Mouse (Mus musculus): Measurements from ENCODE around the gene Add3. TPM values are rescaled to one million over a fixed set of nuclear protein-coding genes. Genes with fewer than 3 reads are reported as not detected.

Gene Add3
- total RNA-seq (2021) = 10 to 100 TPM; 45.2 to 48.6 TPM

DNA sequence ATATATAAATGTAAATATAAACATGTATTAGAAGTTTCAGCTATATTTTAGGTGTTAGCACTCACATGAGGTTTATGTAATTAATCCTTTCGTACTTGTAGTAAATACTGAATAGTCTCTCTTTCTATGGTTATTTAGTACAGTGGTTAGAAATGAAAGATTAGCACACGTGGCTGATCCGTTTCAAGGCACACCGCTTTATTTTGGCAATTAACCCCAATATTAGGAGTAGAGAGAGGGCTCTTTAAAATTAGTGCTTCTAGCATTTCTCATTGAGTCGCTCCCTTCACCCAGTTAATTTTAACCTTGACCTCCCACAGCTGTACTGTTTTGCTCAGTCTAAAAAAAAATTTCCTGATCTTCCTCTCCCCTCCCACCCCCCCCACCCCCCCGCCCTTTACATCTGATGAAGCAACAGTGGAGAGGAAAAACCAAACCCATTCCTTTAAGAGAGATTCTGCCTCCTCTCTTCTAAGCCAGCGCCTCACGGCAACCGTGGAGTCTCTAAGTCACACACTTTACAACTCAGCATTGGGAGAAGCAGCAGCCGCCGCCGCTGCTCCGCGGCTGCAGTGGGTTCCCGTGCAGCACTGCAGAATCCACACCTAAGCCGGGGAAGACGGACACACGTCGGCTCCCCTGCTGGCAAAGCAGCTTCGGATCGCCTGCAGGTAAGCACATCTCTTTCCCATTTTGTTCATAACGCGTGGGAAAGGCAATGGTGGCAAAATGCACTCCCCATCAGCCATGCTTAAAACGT, at the start of gene Add3:
Gene Add3 (plus strand): TSS at position 400 of the 760 bp plus-strand sequence.
- intact Hi-C loops (cut with DNase I) = loop anchor here (2.0 to 5.0 kb wide), 7 partner anchors 57 to 192 kb away; partner anchors contain the start of gene Mxi1

GRCm38 (mm10) chr19:53090677-53091076, 49.6 kb upstream of the Add3 start:
- DNase-seq = no peak
- intact Hi-C loops (cut with DNase I) = no loop called here

More for the DNA sequence above, at the start of gene Add3:
- DNase-seq = peak; percentile 56 to 76

- intact Hi-C loops (cut with DNase I) = no loop called here
Observed at GRCm38 (mm10) chr19:53092251-53092650, 48.0 kb upstream of the Add3 start.

DNA sequence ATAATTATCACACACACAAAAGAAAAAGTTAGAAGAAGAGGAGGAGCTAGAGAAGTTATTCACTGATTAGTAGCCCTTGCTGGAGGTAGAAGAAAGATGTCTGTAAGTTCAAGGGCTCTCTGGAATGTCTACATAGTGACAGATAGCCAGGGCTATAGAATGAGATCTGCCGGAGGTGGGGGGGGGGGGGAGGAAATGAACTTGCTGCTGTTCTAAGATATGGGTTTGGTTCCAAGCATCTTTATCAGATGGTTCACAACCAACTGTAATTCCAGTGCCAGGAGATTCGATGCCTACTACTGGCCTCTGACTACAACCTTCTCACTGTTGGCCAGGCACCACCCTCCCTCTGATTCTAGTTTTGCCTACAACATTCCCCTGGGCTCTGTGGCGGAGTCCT, 46.9 kb upstream of the Add3 start:
- DNase-seq = no peak
- intact Hi-C loops (cut with DNase I) = no loop called here

More at GRCm38 (mm10) chr19:53092251-53092650, 48.0 kb upstream of the Add3 start:
- no peak for DNase-seq

- intact Hi-C loops (cut with DNase I) = no loop called here
- no peak for DNase-seq
Observed at GRCm38 (mm10) chr19:53094684-53095083, 45.6 kb upstream of the Add3 start.

- DNase-seq = no peak
- intact Hi-C loops (cut with DNase I) = no loop called here
Observed at GRCm38 (mm10) chr19:53101374-53102300, 38.6 kb upstream of the Add3 start.

GRCm38 (mm10) chr19:53105374-53106090, 34.7 kb upstream of the Add3 start:
- intact Hi-C loops (cut with DNase I) = no loop called here

GRCm38 (mm10) chr19:53106952-53107351, 33.3 kb upstream of the Add3 start:
- intact Hi-C loops (cut with DNase I) = no loop called here

More at GRCm38 (mm10) chr19:53105374-53106090, 34.7 kb upstream of the Add3 start:
- DNase-seq = peak; percentile 49 to 63

GRCm38 (mm10) chr19:53107361-53108247, 32.6 kb upstream of the Add3 start:
- peak in 1 of 2 experiments; percentile 52 for DNase-seq
- intact Hi-C loops (cut with DNase I) = no loop called here

More at GRCm38 (mm10) chr19:53106952-53107351, 33.3 kb upstream of the Add3 start:
- peak in 1 of 2 experiments; percentile 35 for DNase-seq

DNA sequence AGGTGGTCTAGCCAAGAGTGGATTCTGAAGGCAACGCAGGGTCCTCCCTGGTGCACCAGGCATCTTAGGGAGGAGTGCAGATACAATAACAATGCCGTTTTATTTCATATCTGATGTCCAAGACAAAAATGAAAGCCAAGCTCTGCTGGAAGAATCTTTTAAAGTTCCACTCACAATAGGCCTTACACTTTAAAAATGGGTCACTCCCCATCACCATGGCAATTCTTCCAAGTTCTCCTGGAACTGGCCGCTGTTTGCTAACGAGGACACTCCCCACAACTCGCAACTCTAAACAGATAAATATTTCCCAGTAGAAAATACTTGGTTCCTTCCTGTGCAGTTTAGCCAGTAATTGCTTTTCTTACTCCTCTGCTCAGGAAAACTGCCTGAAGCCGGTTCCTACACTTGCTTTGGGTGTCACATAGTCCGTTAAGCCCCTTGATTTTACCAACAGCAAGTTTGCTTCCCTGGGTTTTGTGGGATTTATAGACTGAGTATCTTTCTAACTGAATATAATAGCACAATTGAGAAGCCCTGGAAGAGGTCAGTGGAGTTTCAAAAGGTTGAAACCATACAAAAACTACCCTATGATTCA, 28.1 kb upstream of the Add3 start:
- intact Hi-C loops (cut with DNase I) = no loop called here

DNA sequence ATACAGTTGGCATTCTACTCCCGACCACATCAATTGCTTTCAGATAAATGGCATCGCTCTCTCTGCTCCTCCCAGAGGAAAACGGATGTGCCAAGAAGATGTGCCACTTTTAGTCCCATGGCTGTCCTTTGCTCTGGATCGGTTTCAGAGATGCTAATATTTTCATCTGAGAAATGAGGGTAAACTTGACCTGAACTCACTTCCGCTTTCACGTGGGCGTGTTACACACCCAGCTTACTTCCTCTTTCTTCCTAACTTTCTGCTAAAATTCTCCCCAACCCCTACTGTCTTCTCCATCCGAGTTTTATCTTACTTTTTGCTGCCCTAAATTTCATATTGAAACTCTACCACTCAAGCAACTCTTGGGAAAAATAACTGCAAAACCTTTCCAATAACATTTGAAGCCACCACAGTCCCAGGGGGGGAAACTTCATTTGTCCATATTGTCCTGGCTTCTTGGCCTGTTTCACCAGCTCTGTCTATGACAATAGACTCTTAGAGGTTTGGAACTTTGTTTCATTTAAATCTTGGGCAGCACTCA, 20.9 kb upstream of the Add3 start:
- intact Hi-C loops (cut with DNase I) = no loop called here
- no peak for DNase-seq

More for the DNA sequence above, 28.1 kb upstream of the Add3 start:
- DNase-seq = peak in 1 of 2 experiments; percentile 35

GRCm38 (mm10) chr19:53120483-53120882, 19.8 kb upstream of the Add3 start:
- intact Hi-C loops (cut with DNase I) = no loop called here
- no peak for DNase-seq

DNA sequence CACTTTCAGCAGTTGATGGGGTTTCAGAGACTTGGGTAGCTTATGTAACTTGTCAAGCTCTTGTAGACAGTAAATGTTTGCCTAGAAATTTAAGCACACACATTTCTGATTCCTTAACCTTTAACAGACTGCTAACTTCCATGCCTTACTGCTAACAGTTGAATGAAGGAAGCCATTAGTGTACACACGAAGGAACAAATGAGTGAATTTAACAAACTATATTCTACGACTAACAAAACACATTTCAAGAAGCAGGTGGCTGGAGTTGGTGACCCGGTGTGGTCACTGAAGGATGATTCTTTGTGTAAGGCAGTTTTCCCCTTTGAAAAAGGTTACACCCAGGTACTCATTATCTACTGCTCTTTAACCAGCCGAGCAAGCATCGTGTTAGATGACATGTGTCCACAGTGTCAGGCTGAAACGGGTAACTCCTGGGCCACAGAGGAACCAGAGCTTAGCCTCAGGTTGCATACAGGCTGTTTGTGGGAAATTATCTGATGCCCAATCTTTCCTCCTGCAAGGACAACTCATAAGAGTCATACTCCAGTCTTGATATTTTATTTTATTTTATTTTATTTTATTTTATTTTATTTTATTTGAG, 17.5 kb upstream of the Add3 start:
- intact Hi-C loops (cut with DNase I) = no loop called here
- no peak for DNase-seq

DNA sequence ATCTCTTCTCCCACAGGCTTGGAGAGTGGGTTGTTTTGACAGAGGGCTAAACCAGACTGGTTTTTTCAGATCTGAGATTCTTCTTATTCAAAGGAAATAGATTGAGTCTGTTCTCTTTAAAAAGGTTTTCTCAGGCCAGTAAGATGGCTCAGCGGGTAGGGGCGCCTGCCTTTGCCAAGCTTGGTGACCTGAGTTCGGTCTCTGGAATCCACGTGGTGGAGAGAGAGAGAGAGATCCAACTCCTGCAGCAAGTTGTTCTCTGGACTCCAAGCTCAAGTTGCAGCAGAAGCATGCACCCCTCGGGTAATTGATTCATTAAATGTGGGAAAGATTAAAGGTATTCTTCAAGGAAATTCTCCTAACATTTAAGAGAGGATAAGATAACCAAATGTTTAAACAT, 16.9 kb upstream of the Add3 start:
- no peak for DNase-seq
- intact Hi-C loops (cut with DNase I) = no loop called here

GRCm38 (mm10) chr19:53125679-53126078, 14.6 kb upstream of the Add3 start:
- intact Hi-C loops (cut with DNase I) = no loop called here
- no peak for DNase-seq

GRCm38 (mm10) chr19:53126546-53126945, 13.7 kb upstream of the Add3 start:
- no peak for DNase-seq
- intact Hi-C loops (cut with DNase I) = no loop called here

GRCm38 (mm10) chr19:53127320-53128291, 12.6 kb upstream of the Add3 start:
- no peak for DNase-seq
- intact Hi-C loops (cut with DNase I) = no loop called here

All from heart, postnatal 36 days (tissue).